Mouse (Mus musculus): ENCODE results near the gene AL607142.1.

DNA sequence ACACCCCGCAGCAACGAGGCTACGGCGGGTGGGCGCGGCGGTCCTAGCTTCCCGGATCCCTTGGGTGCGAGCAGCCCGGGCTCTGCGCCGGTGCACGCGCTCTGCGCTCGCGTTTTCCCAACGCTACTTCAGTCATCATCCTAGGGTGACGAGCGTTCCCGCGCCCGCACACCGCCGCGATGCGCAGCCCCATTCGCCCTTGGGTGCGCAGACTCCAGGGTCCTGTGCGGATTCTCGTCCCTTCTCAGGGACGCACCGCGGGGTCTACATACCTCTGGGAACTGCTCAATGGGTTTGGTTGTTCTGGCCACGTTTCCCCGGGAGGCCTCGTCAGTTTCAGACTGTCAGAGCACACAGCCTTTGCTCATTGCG lies 31.8 kb upstream of the AL607142.1 start:
- TF ChIP-seq CTCF (IDR thresholded peaks at IDR 0.05; ENCODE audit: low read depth) = no peak
- TF ChIP-seq EP300 (IDR thresholded peaks at IDR 0.05; ENCODE audit: low read depth) = no peak

Data from liver, postnatal 0 days (tissue).